Mouse (Mus musculus) ovary, postnatal 36 days (tissue): Measurements from ENCODE around the gene Gm21974.
"Not testable (repeated sequence)": the region's sequence is repeated elsewhere in the genome, so short reads cannot be mapped to it uniquely, and the experiment has no call there.

Experiments used
- DNase-seq: peaks from one replicate; pipeline ENCODE4 v3.0.0; 2022; ENCODE audit warnings: low spot score, mixed read lengths

Gene Gm21974

GRCm38 (mm10) chr7:127895442-127895841 is at the start of gene Gm21974, which contains the start of gene Vkorc1:
Gene Gm21974 (minus strand): TSS chr7:127895454.
Gene Vkorc1 (minus strand): TSS chr7:127895617.
- peak; percentile 95 for DNase-seq

DNA sequence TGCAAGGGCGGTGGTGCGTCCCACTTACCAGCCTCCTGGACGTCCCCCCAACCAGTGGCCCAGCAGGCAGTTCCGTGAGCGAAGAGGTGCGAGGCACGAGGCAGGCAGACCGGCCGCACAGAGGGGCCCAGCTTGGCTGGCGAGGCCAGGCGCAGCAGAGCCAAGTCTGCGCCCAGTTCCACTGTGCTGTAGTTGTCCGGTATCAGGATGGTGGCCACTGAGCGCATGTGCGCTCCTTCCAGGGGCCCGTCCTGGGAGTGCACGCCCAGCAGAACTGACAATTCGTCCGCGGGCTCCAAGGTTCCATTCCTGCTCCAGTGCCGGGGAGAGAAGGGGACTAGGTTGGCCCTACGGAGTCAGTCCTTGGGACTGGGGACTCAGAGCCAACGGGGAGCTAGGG is 49.4 kb upstream of the Gm21974 start:
- peak; percentile 55 for DNase-seq

DNA sequence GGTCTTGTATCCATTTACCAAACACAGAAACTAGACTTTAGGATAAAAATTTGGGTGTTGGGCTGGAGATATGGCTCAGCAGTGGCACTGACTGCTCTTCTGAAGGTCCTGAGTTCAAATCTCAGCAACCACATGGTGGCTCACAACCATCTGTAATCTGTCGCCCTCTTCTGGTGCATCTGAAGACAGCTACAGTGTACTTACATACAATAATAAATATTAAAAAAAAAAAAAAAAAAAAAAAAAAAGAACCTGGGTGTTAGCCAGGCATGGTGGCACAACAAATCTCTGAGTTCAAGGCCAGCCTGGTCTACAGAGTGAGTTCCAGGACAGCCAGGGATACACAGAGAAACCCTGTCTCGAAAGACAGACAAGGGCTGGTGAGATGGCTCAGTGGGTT is 46.8 kb upstream of the Gm21974 start:
- not testable (repeated sequence) for DNase-seq

GRCm38 (mm10) chr7:127936216-127936884 is 41.1 kb upstream of the Gm21974 start:
- no peak for DNase-seq

DNA sequence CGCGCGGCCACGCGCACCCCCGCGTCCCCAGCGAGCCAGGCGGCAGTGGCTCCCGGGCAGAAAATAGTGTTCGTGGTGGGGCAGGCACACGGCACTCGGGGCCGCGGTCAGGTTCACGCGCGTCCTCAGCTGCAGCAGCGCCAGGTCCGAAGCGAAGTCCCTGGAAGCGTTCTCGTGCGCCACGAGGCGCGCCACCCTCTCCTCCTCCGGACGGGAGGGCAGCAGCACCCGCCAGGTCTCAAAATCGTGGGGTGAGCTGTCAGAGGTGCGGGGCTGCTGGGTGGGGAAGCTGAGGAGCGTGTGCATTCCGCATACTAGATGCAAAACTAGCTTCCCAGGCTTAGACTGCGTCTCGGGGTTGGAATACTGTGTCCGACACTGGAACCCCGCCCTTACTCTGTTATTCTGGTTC is 40.5 kb upstream of the Gm21974 start:
- DNase-seq = no peak

GRCm38 (mm10) chr7:127935028-127935722 is 39.9 kb upstream of the Gm21974 start:
- peak; percentile 95 for DNase-seq

GRCm38 (mm10) chr7:127934075-127934474 is 38.8 kb upstream of the Gm21974 start:
- no peak for DNase-seq

DNA sequence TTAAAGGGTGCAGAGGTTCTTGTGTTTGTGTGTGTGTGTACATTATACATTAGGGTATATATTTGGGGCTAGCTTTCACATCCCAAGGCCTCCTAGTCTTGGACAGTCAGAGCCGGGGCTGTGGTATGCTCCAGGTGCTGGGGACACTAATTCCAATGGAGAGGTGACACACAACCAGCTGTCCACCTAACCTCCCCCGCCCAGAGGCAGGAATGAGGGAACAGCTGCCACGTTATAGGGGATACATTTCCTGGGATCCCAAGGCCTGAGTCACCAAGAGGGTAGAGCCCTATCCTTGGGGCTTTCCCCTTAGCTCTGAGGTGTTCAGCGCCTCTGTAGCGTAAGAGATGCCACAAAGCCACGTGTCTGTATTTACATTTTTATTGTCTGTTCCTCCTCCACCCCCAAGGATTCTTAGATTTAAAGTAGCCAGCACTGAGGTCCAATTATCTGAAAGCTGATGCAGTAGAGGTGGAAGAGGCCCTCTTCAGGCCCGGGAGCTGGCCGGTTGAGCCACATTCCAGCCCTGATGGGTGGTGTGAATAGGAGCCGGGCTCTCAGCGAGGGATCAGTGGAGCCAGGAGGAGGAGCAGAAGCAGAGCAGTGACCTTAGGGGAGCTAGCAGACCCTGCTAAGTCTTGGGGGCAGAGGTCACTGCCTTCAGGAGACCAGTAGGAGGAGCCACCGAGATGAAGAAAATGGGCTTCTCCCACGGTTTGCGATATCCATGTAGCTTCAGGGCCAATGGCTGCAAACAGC is 37.2 kb upstream of the Gm21974 start:
- no peak for DNase-seq

DNA sequence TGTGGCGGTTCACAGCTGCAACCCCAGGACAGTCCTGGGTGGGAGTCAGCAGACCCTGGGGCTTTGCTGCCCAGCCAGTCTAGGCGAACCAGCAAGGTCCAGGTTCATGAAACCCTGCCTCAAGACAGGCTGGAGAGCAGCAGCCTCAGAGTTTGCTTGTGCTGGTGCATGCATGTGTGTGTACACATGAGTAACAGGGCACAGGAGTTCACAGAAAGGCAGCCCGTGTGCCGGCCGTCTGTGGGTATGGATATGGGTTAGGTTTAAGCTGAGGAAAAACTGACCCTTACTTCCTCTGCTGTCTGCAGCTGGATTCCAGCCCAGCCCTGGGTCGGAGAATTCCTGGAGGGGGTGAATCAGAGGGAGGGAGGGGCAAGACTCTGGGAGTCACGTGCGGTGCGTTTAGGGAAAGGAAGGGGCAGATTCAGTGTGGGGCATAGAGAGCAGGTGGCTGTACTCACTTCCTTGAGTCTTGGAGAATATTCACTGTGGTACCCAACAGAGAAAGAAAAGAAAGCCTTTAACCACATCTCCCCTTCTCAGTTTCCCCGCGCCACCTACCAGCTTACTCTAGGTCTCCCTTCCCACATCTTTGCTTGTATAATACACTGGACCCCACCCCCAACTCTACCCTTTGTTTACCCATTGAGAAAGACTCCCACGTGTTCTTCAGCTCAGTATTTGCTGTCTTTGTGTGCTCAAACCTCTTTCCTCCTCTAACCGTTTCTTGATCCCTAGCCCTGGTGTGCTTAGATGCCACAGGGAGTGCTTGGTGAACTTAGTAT is 36.3 kb upstream of the Gm21974 start:
- DNase-seq = no peak

DNA sequence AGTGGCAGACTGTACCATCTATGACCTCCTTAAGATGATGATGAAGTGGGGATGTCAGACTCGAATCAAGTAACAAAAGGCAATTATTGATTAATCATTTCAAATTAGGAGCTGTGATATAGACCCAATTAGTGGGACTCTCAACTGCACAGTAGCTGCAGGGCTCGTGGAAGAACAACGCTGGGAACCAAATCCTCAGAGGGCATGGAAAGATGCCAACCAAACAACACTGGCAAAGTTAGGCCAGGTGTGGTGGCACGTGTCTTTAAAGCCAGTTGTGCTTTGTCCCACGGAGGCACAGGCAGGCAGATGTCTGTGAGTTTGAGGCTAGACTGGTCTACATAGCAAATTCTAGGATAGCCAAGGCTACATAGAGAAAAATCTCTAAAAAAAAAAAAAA is 35.4 kb upstream of the Gm21974 start:
- DNase-seq = no peak

DNA sequence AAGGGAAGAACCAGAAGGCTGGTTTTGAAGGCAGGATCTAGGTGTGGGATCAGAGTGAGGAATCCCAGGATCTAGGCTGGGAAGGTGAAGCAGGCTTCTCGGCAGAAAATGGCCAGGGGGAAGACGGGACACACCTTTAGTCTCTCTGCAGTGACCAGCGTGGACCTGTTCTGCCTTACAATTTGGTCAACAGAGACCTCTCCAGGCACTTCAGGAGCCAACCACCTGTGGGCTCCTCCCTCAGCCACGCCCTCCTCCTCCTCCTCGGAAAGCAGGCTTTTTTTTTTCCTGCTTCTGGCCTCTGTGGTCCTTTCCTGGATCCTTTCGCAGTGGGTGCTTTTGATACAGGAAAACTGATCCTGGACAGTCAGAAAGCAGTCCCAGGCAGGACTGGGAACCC is 34.7 kb upstream of the Gm21974 start, which contains the start of gene Prss8:
Gene Prss8 (minus strand): TSS at position 182 of the 400 bp plus-strand sequence.
- DNase-seq = no peak

GRCm38 (mm10) chr7:127928596-127928995 is 33.3 kb upstream of the Gm21974 start:
- no peak for DNase-seq

GRCm38 (mm10) chr7:127927726-127928125 is 32.5 kb upstream of the Gm21974 start:
- DNase-seq = no peak

DNA sequence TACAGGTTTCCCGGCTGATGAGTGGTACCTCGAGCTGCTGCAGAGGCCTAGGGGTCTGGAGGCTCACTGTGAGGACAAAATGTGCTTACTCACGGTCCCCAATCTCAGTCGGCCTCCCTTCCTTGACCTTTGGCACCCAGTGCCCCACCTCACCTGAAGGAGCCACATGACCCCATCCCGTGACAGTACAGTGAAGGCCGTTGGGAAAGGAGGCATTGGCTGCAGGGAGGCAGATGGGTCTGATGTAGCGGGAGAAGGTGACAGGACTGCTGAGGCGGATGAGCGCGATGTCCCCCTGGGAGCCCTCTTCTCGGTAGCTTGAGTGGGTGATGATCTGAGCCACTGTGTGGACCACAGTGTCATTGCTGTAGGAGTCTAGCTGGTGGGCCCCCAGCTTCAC is 31.6 kb upstream of the Gm21974 start:
- no peak for DNase-seq

DNA sequence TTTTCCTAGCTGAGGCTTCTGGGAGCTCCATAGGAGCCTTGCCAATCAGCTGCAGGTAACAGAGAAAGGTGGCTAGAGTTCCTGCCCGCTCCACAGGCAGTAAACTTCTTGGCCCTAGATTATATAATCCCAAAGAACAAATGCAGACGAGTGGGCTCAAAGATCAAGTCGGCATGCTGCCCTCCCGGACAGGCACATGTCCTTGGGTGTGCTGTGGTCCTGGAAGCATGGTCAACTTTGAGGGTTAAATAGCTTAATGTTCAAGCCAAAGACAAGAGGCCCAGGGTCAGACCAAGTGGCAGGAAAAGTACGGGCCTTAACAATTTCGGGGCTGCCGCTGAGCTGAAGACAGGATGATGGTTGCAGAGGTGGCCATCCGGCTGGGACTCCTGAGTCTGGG is 30.8 kb upstream of the Gm21974 start:
- no peak for DNase-seq

DNA sequence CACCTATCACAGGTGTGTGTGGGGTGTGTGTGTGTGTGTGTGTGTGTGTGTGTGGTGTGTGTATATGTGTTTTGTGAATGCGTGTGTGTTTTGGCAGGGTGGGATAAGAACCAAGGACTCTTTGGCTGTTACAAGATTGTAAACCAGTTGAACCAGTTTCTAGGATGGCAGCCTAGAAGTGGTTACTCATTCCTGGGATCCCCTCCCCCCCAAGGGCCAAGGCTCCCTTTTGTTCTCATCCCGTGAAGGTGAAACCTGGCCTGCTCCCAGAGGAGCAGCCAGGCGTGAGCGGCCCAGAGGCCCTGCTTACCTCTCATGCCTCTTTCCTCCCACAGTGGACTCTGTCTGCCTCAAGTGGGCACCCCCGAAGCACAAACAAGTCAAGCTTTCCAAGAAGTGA is 30.0 kb upstream of the Gm21974 start:
- no peak for DNase-seq

DNA sequence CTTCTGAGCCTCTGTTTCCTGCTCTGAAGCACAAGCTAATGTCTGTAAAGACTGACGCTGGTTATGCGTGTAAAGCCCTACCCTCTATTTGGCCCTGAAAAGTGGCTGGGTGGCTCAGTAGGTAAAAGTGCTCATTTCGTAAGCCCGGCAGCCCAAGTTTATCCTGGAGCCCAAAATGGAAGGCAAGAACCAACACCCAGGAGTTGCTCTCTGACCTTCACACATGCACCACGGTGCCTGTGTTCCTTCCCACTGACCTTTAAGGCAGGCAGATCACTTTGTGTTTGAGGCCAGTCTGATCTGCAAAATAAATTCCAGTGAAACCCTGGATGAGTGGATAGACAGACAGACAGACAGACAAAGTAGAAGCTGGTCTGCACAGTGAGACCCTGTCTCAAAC is 28.5 kb upstream of the Gm21974 start:
- no peak for DNase-seq

DNA sequence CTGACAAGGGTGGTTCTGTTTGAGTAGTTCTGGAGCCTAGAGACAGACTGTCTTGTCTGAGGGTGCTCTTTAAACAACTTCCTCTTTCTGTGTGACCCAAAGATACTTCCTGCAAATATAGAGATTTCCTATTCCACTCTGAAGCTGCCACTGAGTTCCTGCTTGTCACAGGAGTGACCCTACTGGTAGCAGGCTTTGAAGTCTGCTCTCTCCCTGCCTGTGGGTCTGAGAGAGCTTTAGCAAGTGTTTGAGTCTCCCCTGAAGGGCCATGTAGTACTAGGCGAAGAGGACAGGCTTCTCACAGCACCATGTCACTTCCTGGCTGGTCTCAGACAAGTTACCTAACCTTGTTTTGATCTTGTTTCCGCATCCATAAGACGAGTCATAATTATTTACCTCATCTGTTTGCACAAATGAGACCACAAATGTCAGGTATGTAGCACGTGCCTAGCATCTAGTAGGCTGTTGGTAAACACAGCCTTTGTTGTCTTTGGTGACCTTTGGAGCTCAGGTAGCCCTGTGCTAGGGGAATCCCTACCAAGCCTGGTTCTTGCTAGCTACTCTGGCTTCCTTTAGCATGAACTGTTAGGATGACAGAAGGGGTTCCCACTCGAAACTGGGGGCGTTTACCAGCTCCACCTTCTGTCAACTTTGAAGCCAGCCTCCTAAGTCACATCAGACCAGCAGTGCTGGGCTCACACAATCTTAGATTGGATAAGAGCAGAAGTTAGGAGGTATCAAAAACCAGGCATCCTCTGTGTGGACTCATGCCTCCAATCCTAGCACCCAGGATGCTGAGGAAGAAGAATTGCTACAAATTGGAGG is 27.4 kb upstream of the Gm21974 start:
- DNase-seq = no peak

DNA sequence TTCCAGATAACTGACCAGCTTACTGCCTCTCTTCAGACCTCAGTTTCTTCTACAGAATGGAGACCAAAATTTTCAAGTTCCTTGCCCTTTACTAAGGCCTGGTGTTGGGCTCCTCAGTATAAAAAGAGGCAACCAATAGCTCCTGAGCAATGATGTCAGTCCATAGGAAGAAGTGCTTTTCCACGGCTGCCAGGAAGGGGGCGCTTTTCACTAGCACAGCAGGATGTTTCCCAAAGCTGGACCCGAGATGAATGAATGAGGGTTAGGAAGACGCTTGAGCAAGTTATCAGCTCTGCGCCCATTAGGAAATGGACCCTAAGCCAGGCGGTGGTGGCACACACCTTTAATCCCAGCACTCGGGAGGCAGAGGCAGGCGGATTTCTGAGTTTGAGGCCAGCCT is 26.3 kb upstream of the Gm21974 start:
- DNase-seq = no peak

GRCm38 (mm10) chr7:127919290-127919689 is 24.0 kb upstream of the Gm21974 start:
- DNase-seq = no peak

DNA sequence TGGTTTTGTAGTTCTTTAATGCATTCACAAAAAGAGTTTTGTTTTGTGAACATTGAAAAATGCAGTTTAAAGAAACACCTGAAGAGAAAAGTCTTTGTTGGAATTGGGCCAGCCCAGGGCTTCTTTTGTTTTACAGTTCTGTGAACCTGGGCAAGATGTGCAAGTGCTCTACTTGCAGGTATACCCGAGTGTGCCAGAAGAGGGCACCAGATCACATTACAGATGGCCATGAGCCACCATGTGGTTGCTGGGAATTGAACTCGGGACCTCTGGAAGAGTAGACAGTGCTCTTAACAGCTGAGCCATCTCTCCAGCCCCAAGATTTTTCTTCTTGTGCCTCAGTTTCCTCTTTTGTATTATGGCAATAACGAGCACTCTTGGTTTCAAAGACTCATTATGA is 22.9 kb upstream of the Gm21974 start:
- no peak for DNase-seq
